Mouse (Mus musculus) adrenal gland, adult 18-20 months (tissue): ENCODE results near the gene Grip1. TPM values are rescaled to one million over a fixed set of nuclear protein-coding genes. Genes with fewer than 3 reads are reported as not detected.

Experiments used
- DNase-seq, 2 experiments: peaks; one replicate each; pipeline ENCODE4 v3.0.0; 2021 to 2022; ENCODE audit warnings: low spot score in 2 of 2
- total RNA-seq, 2 experiments: library from RNA; stranded (reverse); gene quantifications; 1 replicate in 1 of 2; 2 replicates in 1 of 2; pipeline ENCODE4 v1.2.3; 2021

Grip1 gene
- total RNA-seq, 2 experiments from 2014 or later, result 0.29 to 0.30 TPM

GRCm38 (mm10) chr10:119558432-119558831 is 104.8 kb downstream of the Grip1 start:
- no peak for DNase-seq

- no peak for DNase-seq
Observed at GRCm38 (mm10) chr10:119564862-119565261, 111.2 kb downstream of the Grip1 start.

- DNase-seq, result no peak
Observed at GRCm38 (mm10) chr10:119573134-119573533, 119.5 kb downstream of the Grip1 start.

GRCm38 (mm10) chr10:119575780-119576179 is 122.2 kb downstream of the Grip1 start:
- DNase-seq, result no peak

GRCm38 (mm10) chr10:119580024-119580423 is 126.4 kb downstream of the Grip1 start:
- no peak for DNase-seq

- no peak for DNase-seq
Observed at GRCm38 (mm10) chr10:119584666-119585065, 131.0 kb downstream of the Grip1 start.

GRCm38 (mm10) chr10:119586976-119587375 is 133.3 kb downstream of the Grip1 start:
- DNase-seq, result no peak

- DNase-seq, result no peak
Observed at GRCm38 (mm10) chr10:119596822-119597221, 143.2 kb downstream of the Grip1 start.

GRCm38 (mm10) chr10:119607501-119607900 is 153.9 kb downstream of the Grip1 start:
- no peak for DNase-seq

GRCm38 (mm10) chr10:119608998-119609397 is 155.4 kb downstream of the Grip1 start:
- no peak for DNase-seq

- DNase-seq, result peak; percentile 20 to 24
Observed at GRCm38 (mm10) chr10:119610279-119610895, 156.8 kb downstream of the Grip1 start.

- DNase-seq, result no peak
Observed at GRCm38 (mm10) chr10:119612034-119612433, 158.4 kb downstream of the Grip1 start.

GRCm38 (mm10) chr10:119614726-119615125 is 161.1 kb downstream of the Grip1 start:
- DNase-seq, result no peak

- peak; percentile 54 to 66 for DNase-seq
Observed at GRCm38 (mm10) chr10:119615240-119615885, 161.7 kb downstream of the Grip1 start.

GRCm38 (mm10) chr10:119616078-119616477 is 162.4 kb downstream of the Grip1 start:
- no peak for DNase-seq

- DNase-seq, result no peak
Observed at GRCm38 (mm10) chr10:119628656-119629055, 175.0 kb downstream of the Grip1 start.

GRCm38 (mm10) chr10:119630401-119630800 is 176.8 kb downstream of the Grip1 start:
- DNase-seq, result no peak

GRCm38 (mm10) chr10:119631966-119632365 is 178.3 kb downstream of the Grip1 start:
- no peak for DNase-seq

- no peak for DNase-seq
Observed at GRCm38 (mm10) chr10:119634544-119634943, 180.9 kb downstream of the Grip1 start.

- no peak for DNase-seq
Observed at GRCm38 (mm10) chr10:119640534-119640933, 186.9 kb downstream of the Grip1 start.

GRCm38 (mm10) chr10:119641011-119641410 is 187.4 kb downstream of the Grip1 start:
- DNase-seq, result no peak

GRCm38 (mm10) chr10:119644289-119644688 is 190.7 kb downstream of the Grip1 start:
- no peak for DNase-seq
